Mouse (Mus musculus) adrenal gland, adult (tissue): Measurements from ENCODE around the gene Dpf1.
A peak's percentile ranks its signal among the peaks of the same experiment; 100 is the strongest.

Source experiments
- DNase-seq, 2 experiments: peaks; one replicate each; pipeline ENCODE4 v3.0.0; 2022 to 2023; ENCODE audit warnings: low spot score in 1 of 2; ENCODE audit not compliant: inconsistent age in 2 of 2

Gene Dpf1

DNA sequence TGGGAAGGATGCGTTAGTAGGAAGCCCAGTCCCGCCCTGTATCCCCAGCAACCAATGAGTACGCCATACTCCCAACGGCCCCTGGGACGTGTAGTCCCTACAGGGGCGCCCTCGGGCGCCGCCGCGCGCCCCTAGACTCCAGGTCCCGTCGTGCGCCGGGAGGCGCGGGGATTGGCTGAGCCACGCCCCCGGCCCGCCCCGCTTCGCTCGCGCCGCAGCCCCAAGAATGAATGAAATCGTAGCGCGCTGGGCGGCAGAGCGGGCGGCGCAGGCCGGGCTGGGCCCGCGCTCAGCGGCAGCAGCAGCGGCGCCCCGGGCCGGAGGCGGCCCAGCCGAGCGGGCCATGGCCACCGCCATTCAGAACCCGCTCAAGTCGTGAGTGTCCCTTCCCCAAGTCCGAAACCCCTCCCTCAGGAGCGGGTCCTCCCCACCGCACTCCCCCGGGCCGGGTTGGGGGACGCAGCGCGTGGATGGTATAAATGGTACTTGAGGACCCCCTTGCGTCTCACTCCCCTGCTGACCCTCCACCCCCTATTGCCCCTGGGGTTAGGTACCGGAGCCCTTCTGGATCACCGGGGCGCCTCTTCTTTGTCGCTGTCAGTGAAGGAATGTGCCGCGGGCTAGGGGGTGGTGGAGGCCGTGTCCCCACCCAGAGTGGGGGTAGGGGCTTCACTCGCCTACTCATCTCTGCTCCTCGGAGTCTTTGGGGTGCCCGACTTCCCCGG lies at the start of gene Dpf1:
Gene Dpf1 (plus strand): TSS at position 214 of the 725 bp plus-strand sequence.
- DNase-seq: peak; percentile 83 to 91

DNA sequence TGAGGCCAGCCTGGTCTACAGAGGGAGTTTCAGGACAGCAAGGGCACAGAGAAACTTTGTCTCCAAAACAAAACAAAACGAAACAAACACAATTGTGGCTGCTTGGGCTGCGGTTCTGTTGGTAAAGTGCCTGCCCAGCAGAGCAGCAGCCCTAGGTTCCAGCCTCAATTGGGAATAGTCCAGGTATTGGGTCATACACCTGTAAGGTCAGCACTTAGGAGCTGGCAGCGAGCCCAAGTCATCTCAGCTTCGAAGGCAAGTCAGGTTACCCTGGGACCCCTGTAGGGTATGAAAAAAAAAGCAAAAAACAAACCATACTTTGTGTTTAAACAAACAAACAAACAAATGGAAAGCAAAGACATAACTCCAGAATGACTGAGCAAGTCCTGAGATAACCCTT lies 47.9 kb upstream of the Dpf1 start:
- DNase-seq: no peak

DNA sequence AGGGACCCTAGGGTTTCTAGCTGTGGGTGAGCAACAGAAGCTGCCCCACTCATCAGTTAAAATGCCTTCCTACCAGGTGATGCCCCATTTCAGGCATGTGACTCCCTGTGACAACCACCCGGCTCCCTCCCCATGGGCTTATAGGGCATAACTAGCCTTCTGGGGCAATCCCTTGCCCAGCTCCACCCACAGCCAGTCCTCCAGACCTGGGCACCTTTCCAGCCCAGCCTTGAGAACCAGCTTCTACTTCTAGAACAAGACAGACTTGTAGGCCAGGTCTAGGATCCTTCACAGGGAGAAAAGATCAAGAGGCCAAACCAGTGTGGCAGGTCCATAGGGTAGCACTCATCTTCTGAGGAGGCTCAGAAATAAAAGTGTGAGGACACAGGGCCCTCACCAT lies 46.4 kb upstream of the Dpf1 start:
- no peak for DNase-seq

DNA sequence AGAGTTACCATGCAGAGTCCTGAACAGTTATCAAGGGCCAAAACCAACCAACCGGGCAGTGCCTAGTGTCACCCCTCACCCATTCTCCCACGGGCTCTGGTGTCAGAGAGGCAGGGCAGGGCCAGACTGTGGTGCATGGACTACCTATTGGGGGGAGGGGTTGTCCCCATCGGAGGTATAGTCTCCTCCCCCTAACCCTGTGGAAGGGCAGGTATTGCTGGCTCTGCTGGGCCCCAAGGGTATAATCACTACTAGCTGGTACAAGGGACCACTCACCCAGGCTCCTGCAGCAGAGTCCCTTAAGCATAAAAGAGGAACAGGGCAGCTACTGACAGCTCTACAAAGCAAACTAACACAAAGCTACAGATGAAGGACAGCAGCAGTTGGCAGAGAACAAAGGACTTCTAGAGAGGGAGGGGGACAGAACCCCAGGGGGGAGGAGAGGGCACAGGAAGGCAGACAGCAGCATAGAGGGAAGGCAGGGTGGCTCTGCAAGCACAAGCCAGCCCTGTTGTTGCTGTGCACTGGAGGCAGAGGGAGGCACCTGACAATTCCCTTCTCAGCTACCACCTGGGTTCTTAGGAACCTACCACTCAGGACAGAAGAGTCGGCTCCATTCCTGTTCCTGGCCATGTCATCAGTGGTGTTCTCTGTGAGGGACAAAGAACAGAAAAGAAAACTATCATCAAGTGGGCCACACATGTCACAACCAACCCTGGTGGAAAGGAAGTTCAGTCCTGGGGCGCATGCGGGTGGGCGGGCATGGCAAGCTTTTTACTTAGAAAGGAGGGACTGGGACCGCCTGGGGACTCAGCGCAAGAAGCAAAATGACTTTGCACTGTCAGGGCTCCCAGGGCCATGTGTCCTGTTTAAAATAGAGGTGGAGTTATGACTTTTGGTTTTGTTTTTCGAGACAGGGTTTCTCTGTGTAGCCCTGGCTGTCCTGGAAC lies 43.7 kb upstream of the Dpf1 start:
- no peak for DNase-seq

DNA sequence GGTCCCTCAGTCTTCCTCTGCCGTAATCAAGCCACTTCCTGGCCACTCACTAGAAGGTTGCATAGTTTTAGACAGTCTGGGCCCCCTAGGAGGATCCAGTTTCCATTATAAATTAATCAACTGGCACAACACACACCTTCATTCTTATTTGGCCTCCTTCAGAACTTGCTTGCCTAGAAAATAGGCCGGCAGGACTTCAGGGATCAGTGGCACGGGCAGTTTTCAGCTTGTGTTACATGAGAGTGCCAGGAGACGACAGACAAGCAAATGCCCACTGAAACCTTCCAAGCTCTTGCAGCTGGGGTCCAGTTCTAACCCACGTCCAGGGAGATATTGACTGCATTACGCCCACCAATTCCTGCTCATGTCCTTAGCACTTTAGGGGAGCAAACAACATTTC lies 41.6 kb upstream of the Dpf1 start:
- no peak for DNase-seq

DNA sequence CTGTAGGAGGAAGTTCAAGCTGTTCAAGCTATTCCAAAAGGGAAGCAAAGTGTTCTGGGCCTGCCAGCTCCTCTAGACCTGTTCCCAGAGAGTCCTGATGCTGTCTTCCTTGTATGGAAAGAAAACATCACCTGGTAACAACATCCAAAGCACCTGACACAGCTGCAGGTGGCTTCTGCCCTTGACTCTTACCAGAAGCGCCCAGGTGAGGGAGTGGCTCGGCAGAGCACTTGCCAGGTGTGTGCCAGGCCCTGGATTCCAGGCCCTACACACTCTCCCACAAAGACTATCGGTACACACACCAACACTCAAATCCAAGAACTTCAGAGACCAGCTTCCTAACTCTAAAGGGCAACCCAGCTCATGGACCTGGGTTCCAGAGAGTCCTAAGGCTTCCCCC lies 39.9 kb upstream of the Dpf1 start:
- DNase-seq: no peak

DNA sequence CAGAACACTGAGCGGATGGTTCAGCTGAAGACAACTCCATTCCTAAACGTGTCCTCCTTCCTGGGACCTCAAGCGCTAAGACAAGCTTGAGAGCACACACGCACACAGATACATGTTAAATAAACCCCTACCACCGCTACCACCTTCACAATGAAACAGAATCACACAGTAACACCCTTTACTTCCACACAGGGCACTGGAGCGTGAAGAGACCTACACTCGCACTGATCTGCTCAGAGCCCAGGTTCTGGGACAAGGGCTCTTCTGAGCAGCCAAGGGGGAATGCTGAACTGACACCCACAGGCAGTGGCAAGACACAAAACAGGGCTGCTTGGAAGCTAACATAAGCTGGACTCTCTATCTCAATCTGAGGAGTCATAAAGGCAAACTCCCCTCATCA lies 38.1 kb upstream of the Dpf1 start:
- DNase-seq: no peak

DNA sequence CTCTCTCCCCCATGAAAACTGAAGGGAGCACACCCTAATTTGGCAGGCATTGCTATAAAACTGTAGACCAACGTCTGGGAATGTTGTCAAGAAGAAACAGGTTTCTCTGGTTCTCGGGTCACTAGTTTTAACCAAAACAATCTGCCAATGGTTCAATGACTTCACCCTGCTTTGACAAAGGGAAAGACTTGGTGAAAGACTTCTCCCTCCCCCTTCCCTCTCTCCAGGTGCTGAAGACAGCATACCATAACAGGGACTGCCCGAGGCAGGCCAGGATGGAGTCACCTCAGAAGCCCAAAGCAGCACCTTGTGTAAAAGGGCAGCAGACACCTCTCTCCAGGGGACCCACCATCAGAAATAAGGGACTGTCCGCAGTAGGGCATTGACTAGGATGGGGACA lies 36.8 kb upstream of the Dpf1 start:
- no peak for DNase-seq

DNA sequence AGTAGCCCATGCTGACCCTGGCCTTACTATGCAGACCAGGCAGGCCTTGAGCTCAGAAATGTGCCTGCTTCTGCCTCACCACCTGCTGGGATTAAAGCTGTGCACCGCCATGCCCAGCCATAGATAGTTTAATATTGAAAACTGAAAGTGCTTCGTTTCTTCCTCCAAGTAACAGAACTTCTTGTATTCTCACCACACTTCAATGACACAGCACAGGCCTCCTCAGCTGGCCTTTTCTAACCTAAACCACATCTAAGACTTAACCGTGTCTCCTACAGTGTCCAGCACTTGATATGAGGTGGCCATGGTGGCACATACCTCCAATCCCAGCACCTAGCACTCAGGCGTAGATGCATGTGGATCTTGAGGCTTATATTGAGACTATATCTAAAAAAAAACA lies 33.3 kb upstream of the Dpf1 start:
- no peak for DNase-seq

DNA sequence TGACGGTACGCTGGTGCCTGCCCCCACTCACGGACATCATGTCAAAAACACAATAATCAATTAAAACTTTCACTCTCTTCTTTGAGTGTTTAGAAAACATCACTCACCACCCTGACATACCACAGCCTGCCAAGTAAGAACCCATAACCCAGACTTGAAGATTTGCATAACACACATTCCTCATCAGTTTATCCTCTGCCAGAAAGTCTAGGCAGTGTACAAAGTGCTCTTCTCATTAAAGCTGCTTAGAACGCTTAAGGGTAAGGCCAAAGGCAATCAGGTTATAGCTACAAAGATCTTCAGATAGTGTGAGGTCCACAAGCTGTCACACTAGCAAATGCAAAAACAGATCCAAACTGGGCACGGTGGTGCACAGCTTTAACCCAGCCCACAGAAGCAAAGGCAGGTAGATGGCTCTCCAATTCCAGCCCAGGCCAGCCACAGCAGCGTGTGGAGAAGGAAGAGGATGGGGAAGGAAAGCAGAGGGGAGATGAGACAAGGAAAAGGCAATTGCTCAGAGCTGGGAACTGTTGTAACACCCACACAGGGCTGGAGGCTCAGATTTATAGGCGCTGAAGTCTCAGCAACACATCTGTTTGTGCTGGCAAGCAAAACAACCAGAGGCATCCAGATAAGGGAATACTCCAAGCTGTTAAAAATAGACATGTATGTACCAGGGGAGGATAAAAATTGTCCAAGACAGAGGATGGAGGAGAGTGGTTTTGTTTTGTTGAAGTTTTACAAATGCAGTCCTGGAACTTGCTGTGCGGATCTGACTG lies 31.9 kb upstream of the Dpf1 start:
- no peak for DNase-seq

DNA sequence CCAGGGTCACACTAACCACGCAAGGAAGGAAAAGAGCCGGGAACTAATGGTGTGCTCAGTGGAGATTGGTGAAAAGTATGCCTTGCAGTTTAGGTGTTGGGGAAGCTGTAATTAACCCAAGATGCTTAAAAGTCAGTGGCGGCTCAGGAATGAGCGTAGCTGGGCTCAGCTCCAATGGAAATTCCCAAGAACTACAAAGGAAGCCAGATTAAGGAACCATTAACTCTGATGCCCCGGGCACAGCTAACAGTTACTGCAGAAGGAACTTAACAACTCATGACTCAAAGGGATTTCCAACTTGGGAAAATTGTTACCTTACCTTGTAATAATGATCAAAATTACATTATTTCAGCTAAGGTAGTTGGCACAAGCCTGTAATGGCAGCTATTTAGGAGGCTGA lies 27.0 kb upstream of the Dpf1 start:
- DNase-seq: no peak

DNA sequence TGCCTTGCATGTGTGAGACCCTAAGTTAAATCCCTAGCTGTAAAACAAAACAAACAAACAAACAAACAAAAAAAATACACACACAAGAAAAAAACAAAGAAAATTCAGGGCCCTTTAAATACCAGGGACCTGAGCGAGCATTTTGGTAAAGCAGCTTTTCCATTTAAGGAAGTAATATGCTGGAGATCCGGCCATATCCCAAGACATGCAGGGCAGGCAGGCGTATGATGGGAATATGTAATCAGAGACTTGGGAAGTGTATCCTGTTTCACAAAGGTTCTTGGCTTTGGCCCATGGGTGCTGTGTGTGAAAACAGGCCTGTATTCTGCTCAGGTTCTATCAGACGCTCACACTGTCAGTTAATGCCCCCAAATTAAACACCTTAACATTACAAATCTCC lies 26.2 kb upstream of the Dpf1 start:
- no peak for DNase-seq

DNA sequence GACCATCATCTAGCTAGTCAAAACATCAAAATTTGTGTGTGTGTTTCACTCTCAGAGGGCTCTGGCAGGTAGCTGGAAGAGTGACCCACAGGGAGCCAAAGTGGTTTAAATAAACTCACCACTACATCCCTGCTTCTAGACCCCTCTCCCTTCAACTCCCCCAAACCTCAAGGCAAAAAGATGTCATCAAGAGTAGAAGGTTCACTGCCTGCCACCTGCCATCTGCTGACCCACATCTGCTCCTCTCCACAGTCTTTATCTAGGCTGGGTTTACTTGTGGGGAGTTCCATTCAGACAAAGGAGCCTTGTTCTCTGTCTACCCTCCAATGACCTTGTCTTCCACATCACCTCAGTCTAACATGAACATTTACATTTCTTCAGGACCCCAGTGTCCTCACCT lies 24.5 kb upstream of the Dpf1 start:
- no peak for DNase-seq

DNA sequence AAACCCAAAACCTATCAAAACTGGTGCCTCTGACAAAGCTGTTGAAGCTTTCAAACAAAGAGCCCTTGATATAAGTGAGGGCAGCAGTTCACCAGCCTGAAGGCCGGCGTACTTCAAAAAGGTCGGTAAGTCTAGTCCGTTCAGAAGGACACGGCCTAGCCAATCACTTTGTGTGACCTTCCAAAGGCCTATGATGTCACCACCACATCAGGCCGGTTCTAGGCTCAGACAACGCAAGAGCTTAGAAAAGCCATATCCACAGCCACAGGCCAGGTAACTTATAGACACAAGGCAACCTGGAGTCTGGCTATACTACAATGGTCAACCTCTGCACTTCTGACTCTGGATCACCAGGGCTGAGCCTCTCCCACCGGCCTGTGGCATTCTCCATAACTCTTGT lies 23.8 kb upstream of the Dpf1 start:
- DNase-seq: peak; percentile 35 to 83

DNA sequence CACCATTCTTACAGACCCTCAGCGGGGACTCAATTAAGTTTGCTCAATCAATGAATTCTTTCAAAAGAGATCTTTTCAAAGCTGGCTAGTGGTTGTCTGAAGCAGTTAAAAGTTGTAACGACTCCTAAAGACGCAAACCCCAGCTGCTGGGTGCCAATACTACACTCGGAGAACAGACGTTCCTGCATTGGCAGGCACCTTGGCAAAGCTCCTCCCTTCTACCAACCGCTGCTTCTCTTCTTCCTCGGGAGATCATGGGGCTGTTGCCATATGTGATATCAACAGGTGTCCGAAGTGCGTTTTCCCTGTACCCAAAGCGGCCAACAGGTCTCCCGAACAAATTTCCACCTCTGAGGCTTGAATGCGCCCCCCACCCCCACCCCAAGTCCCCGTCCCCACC lies 22.9 kb upstream of the Dpf1 start:
- DNase-seq: peak in 1 of 2 experiments; percentile 54

DNA sequence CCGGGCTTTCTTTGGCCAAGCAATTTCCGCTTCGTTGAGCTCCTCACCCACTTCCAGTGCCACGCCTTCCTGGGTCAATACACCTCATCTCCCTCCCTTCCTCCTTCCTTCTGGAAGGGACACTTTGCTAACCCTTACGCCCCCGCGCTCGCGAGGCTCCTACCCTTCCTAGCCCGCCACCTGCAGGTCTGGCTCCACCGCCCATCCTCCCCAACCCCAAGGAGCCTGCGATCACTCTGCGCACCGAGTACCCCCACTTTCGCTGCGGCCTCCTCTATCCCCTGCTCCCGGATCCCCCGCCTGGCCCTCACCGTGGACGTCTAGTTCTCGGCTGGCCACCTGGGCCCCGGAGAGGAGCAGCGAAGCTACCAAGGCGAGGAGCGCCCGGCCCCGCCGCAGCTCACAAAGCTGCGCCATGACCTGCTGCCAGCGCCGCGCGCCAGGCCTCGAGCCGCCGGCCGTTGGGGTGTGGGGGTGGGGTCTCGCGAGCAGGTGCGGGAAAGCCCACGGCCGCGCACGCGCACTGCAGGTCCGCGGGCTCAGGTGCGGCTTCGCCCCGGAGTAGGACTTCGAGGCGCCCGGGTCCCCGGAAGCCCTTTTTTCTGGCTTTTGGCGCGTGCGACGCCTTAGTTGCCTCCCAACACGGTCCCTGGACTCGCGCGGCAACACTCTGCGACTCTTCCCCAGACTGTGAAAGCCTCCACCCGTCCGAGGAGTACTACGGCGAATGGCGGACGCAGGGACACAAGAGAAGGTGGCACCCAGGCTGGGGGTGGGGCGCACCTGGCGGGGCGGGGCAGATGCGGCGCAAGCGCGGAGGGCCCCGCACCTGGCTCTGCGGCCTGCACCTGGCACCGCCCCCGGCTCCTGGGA lies 22.3 kb upstream of the Dpf1 start, which contains the start of gene Spint2:
Gene Spint2 (minus strand): TSS at position 712 of the 873 bp plus-strand sequence.
- peak; percentile 81 to 93 for DNase-seq

DNA sequence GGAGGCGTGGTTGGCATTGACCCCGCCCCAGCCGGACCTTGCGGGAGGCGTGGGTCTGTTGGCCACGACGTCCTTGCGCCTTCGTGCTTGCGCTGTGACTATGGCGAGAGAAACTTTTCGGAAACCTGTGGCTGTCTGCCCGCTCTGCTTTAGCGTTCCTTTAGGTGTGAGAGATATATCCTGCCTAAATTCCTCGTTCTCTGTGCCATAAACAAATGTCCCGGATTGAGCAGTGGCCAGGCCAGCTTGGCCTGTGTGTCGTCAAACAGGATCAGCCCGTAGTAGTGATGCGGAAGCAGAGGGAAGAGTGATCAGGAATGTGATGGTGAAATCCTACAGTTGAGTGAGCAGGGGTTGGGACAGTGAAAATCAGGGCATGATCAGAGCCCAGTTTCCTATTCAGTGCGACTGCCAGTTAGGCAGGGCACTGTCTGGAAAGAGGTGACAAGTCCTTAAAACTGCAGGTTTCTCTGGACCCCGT lies 21.6 kb upstream of the Dpf1 start:
- no peak for DNase-seq

DNA sequence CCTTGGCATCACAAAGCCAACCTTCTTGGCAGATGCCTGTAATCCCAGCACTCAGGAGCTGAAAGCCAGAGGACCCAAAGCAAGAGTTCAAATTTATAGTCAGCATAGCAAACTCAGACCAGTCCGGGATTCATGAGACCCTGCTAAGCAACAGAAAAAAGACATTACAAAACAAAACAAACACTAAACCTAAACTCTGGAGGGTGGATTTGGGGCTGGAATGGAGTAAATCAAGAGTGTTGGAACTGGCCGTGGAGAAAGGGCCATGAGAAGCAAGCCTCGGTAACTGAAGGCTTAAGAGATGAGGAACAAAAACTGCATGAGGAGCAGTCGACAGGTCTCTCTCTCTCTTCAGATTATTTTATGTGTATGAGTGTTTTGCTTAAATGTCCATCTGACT lies 19.9 kb upstream of the Dpf1 start:
- DNase-seq: no peak

DNA sequence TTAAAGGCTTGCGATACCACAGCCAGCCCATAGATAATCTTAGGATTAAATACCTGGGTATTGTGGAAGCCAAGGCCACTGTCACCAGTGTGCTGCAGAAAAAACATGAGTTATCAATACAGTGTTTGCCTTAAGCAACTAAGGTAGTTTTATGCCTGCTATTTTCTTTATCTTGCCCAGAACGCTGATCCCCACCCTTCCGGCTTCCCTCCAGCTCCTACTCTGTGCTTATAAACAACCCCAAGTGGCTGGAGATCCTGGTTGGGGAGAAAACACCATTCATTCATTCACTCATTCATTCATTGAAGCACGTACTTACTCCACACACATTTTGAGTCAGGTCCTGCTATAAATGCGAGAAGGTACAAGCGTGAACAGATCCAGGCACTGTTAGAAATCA lies 19.2 kb upstream of the Dpf1 start:
- no peak for DNase-seq

DNA sequence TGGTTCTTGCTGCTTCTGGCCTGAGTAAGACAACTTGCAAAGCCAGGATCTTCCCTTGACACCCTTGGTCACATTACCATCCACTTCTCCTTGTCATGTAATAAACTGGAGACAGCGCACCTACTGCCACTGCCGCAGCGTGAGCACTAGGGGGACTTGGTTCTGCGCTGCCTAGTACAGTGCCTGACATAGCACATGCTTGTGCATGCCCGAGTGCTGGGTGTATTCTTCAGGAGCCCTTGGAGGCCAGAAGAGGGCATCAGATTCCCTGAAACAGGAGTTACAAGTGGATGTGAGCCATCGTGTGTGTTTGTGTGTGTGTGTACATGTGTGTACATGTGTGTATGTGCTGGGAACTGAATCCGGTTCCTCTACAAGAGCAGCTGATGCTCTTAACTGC lies 16.3 kb upstream of the Dpf1 start:
- DNase-seq: no peak
